Mouse (Mus musculus) layer of hippocampus, adult 18-20 months (tissue): ENCODE measurements at regions not wholly inside any gene's neighbourhood (a gene's known extent, or its start where the extent isn't known, plus 50 kb on each side); places are given as distances from the start of the nearest gene placed in this dataset.
A peak's percentile ranks its signal among the peaks of the same experiment; 100 is the strongest.

Experiments
- DNase-seq, 2 experiments: peaks; one replicate each; pipeline ENCODE4 v3.0.0; 2022; ENCODE audit warnings: low spot score in 2 of 2

DNA sequence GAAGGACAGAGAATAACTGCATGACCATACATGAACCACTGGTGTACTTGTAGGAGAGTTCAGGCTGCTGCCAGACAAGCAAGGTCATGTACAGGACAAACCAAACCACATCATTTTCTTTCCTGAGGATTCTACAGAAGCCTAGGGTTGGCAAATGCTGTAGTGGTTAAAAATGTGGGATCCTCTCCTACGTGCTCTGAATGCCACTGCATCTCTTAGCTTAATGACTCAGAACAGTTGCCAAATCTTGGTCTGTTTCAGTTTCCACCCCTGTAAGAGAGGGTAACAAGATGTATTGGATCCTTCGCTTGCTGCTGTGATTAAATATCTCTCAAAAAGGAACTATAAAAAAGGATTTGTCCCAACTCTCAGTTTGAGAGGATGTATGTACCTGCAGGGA lies 938.1 kb downstream of the 4930444P10Rik start:
- peak in 1 of 2 experiments; percentile 2 for DNase-seq

DNA sequence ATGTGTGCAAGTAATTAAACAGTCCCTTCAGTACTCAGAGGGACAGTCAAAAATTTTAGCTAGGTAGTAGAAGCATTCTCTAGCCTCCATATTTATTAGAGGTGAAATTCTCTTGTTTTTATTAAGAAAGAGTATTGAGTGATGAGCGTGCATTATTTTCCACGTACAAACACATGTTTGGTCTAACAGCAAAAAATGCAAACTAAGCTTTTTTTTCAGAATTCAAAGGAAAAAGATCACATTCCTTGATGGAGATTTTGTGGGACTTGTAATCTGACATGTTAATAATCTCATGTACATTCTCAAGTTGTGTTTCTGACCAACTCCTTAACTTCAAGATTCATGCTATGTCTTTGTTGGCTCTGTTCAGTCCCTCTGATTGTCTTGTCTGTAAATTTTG lies 939.2 kb downstream of the 4930444P10Rik start:
- DNase-seq = no peak

DNA sequence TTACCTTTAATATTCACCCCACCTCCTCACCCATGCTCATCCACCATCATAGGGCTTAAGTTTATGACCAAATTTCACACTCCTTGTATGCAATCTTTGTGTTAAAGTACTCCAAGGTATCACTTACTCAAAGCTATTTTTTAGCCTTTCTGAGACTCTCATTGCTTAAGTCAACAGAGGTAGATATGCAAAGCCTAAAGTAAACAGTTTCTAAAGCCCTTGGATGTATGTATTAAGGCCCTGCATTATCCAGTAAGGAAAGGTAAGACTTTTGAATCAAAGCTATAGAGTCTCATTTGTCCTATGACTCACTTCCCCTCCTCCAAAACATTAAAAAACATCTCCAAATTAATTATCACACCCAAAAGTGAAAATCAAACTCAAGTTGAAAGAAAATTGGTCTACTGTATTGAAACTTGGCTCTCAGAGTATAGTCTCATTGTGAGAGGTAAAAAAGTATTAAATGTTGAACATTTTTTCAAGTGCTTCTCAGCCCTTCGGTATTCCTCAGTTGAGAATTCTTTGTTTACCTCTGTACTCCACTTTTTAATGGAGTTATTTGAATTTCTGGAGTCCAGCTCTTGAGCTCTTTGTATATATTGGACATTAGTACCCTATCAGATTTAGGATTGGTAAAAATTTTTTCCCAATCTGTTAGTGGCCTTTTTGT lies 949.1 kb downstream of the 4930444P10Rik start:
- no peak for DNase-seq

DNA sequence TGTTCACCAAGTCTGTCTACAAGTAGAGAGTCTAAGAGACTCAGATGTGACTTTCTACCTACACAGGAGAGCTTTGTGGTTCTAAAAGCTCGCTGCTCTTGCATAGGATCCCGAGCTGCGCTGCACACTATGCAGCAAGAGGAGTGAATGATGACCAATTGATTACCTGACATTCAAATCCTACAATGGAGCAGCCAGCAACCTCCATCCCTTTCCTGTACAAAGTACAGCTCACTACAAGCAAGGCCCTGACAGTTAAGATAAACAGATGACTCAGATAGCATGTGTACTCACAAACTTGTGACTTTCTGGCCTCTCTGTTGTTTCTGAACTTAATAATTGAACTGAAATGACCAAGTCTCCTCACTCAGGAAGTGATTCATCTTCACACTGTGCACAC lies 974.7 kb downstream of the 4930444P10Rik start:
- no peak for DNase-seq

DNA sequence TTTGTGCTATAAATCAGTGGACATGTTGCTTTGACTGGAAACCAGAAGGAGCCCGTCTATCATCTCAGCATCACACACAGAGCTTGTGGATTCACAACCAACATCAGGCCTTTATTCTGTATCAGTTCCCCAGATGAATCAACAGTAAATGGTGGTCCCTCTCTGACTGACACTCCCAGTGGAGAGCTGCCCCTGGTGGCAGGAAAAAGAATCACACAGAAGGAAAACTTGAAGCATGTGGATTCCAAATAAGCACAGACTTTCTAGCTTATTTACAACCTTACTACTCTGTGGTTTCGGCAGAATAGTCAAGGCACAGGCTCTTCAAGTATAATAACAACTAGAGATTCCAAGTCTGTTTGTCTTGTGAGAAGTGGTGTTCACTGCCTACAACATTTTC lies 981.7 kb downstream of the 4930444P10Rik start:
- no peak for DNase-seq

DNA sequence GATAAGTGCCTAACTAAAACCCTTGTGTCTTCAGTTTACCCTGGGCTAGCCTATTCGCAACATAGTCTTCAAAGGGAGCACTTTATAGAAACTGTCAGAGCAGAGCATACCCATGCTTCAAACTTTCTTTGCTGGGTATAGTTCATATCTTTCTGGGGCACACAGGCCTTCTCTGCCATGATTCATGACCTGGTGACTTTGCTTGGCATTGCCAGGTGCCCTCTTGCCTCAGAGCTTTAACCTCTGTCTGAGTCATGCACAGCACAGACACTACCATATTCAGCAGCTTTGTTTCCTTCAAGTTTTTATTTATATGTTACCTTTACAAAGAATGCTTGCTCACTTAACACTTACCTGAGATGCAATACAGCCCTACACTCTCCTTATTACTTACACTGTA lies 1022.8 kb downstream of the 4930444P10Rik start:
- no peak for DNase-seq

DNA sequence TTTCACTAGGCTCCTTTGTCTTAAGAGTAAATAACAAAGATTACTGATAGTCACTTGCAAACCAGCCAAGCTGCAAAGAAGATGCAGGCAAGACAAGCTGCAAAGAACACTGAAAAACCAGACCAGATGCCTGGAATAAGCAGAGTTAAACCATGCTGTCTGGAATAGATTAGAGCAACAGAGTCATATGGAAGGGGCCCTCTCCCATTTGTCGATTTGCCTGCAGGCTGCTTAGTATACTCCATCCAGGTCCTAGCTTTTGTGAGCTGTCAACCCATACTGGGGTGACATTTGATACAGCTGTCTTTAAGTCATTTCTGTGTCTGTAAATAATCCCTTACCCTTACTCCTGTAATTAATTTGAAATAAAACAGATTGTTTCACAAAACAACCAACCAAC lies 1059.1 kb downstream of the 4930444P10Rik start:
- no peak for DNase-seq

DNA sequence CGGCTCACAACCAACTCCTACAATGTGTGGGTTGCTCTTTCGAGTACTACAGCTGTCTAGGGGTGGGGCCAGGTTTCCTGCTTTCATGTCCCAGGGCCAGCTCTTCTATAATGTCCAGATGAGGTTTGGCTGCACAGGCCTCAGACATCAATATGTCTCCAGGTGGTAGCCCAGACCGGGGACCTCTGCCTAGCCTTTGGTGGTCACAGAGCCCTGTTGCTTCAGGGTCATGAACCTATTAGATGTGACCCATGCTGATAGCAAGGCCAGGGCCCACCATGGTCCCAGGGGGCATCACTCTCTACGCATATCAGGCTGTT lies 1074.7 kb downstream of the 4930444P10Rik start:
- no peak for DNase-seq

DNA sequence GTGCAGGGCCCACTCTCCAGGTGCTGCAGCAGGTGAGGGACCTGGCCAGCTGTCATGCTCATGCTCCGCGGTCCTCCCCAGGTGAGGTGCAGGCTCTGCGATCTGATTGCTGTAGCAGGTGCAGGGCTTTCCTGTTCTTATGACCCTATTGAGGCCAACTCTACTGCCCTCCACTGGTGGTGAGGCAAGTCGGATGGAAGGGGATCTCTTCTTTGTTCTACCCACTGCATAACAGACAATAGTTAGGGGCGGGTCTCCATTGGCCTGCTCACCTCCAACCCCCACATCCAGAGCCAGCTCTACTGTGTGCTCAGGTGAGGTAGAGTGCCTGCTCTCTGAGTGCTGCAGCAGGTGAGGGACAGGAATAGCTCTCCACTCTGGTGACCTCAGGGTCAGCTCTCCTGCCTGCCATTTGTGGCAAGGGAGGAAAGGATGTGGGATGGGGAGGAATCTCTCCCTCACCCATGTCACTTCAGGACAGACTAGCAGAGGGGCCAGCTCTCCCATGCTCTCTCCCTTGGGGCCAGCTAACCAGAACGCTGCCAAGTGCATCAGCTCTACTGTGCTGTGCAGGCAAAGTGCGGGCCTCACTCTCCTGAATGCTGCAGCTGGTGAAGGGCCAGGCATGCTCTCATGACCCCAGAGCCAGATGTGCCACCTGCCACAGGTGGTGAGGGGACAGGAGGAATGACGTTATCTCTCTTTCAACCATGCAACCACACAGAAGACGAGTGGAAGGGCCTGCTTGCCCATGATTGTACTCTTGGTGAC lies 1075.3 kb downstream of the 4930444P10Rik start:
- DNase-seq = no peak

DNA sequence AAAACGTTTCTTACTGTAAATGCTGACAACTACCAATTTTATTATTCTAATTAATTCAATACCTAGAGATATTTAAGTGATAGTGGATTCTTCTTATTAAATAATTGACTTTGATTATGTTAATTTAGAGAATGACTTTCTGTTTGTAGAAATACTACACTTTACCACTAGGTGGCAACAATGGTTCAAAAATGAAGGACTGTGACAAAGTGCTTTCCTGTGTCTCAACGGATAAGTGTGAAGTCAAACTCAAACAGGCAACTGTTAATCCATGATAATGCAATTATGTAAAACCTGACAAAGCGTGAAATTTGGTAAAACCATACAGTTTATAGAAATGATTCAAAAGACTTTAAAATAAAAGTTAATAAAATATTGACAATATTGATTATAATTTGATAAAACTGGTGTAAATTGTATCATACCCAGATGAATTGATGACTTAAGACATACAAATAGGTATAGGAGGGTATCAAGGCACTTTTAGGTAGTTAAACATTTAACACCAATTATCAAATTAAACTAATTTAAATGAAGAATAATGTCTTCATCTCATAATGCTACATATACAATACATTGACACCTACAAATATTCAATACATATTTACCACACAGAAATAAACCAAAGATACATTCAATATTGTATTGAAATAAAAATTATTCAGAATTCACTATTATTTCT lies 1085.3 kb downstream of the 4930444P10Rik start:
- peak in 1 of 2 experiments; percentile 56 for DNase-seq

DNA sequence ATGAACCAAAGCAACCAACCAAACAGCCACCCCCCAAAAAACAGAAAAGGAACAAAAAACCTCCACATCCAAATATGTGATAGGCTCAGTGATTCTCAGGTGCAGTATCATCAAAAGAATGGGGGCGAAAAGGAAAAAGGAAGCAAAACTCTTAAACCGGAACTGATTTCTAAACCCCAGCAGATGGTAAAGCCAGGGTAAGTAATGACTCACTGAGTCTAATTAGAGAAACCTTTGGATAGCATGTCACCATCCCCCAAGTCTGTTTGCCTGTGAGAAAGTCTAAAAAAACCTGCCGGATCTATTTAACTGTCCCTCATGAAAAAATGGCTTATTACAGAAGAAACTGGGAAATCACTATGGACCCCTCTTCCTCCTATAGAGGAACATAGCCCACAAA lies 1097.8 kb downstream of the 4930444P10Rik start:
- no peak for DNase-seq

DNA sequence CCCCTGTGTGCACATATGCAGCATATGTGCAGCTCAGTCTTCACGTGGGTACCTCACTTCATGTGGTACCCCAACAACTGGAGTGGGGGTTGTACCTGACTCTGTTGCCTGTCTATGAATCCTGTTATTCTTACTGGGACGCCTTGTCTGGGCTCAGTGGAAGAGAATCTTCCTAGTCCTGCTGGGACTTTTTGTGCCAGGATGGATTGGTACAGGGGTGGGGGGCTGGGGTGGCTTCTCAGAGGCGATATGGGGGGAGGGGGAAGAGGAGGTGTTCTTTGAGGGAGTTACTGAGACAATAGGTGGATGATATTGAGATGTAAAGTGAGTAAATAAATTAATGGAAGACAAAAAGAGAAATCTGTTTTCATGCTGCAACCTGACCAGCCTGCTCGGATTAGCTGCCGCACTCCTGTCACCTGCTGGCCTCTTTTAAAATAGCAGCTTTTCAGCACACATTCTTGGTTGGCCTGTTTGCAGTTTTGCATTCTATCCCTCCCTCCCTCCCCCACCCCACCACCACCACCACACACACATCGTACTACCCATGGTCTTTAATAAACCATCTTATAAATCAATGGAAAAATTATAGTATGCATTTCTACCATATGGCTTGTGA lies 1112.9 kb downstream of the 4930444P10Rik start:
- DNase-seq = peak in 1 of 2 experiments; percentile 32
